Comparison of ENCODE assay signal across 10 mouse cellular contexts in the genomic region with DNA sequence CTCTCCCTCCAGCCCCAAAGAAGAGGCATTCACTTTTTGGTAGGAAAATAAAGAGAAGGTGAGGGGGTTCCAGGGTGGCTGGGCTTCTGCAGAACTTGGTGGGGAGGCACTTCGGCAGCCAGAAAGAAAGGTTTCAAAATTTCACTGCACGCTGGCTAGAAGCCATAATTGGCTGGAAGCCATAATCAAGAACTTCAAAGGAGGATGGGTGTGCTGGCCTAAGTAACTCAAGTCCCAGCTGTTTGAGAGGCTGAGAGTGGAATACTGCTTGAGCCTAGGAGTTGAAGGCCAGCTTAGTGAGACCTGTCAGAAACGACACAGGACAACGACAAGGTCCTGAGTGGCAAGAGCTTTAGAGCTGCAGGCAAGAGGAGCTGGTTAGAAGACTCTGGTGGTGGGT.
DNase-seq lines count a peak whose midpoint lies in the region; ATAC-seq and TF ChIP-seq lines count a peak whose summit lies in the region.
"Had no signal": no experiment of that assay in that cellular context is flagged by ENCODE, and none has a peak within 500 bp of the region (broad histone marks: within the 10 kb centered on the region; RNA-seq: fewer than 3 reads in every experiment).

No protein-coding gene starts in this region.

- no peak for TF ChIP-seq POLR2A in kidney, adult 2 months (IDR thresholded peaks at IDR 0.05; ENCODE audit: low read depth, low read length)

- no peaks in the 10 kb centered on the region for H3K9me3 ChIP-seq in lung, embryonic 16.5 days (ENCODE audit: control insufficient read depth, low read length)
- no peaks in the 10 kb centered on the region for H3K9me3 ChIP-seq in midbrain, postnatal 0 days (ENCODE audit: low read length)
- H3K9me3 ChIP-seq: midbrain, embryonic 13.5 days had no signal

- no peak for TF ChIP-seq CTCF in kidney, adult 2 months (conservative IDR thresholded peaks at IDR 0.05; ENCODE audit: insufficient read depth, insufficient read length, low read depth, low read length)
- TF ChIP-seq CTCF in midbrain, postnatal 0 days (IDR thresholded peaks at IDR 0.05), result no peak

- H3K4me3 ChIP-seq in kidney, adult 2 months (ENCODE audit: insufficient read depth, low read depth, low read length), result no peak overlapping the region
- H3K4me3 ChIP-seq in lung, embryonic 16.5 days (ENCODE audit: low read length), result no peak overlapping the region
- H3K4me3 ChIP-seq in midbrain, postnatal 0 days (ENCODE audit: low read depth, low read length), result no peak overlapping the region
- H3K4me3 ChIP-seq: midbrain, embryonic 13.5 days had no signal

- ATAC-seq in lung, embryonic 16.5 days (ENCODE audit: low read depth), result peak; percentile 73
- ATAC-seq in midbrain, postnatal 0 days (ENCODE audit: low FRiP score), result no peak
- no peak for ATAC-seq in cerebellum, adult (ENCODE audit: insufficient number of reproducible peaks, low FRiP score, low TSS enrichment)
- ATAC-seq: midbrain, embryonic 13.5 days had no signal

- 18% methylated on average over 4 of the region's 4 CpGs for WGBS in kidney, adult 2 months
- WGBS in lung, embryonic 16.5 days, result 10% methylated on average over 4 of the region's 4 CpGs
- 50% methylated on average over 4 of the region's 4 CpGs for WGBS in midbrain, postnatal 0 days

- peaks cover 3% of the 10 kb centered on the region; the same call in 1 of the 2 replicates for H3K4me1 ChIP-seq in kidney, adult 2 months (ENCODE audit: control insufficient read depth, insufficient read depth, low read length)
- H3K4me1 ChIP-seq in lung, embryonic 16.5 days (replicated peaks; ENCODE audit: control insufficient read depth, insufficient read depth, low read length), result peaks cover 29% of the 10 kb centered on the region
- no peaks in the 10 kb centered on the region for H3K4me1 ChIP-seq in midbrain, postnatal 0 days (ENCODE audit: insufficient read depth, low read length)

- H3K27me3 ChIP-seq in kidney, adult 2 months (replicated peaks; ENCODE audit: control insufficient read depth, insufficient read depth, low read length), result no peaks in the 10 kb centered on the region
- H3K27me3 ChIP-seq in lung, embryonic 16.5 days (ENCODE audit: control insufficient read depth, insufficient read depth, low read depth, low read length), result no peaks in the 10 kb centered on the region
- H3K27me3 ChIP-seq in midbrain, postnatal 0 days (ENCODE audit: insufficient read depth, low read length), result no peaks in the 10 kb centered on the region

- H3K9ac ChIP-seq in lung, embryonic 16.5 days (ENCODE audit: low read length), result no peak overlapping the region
- H3K9ac ChIP-seq in midbrain, postnatal 0 days (replicated peaks; ENCODE audit: low read length, poor library complexity, severe bottlenecking), result no peak overlapping the region
- H3K9ac ChIP-seq: midbrain, embryonic 13.5 days had no signal

- no peak overlapping the region for H3K27ac ChIP-seq in kidney, adult 2 months (ENCODE audit: insufficient read depth, low read depth, low read length)
- peak overlapping the region; percentile 64 for H3K27ac ChIP-seq in lung, embryonic 16.5 days (ENCODE audit: low read length)
- H3K27ac ChIP-seq in midbrain, postnatal 0 days (ENCODE audit: low read depth, low read length), result no peak overlapping the region
- H3K27ac ChIP-seq: midbrain, embryonic 13.5 days had no signal

- peak; percentile 22 for DNase-seq in kidney, adult 2 months
- DNase-seq in kidney, postnatal 25 days, result no peak
- DNase-seq in adrenal gland, postnatal 25 days, result peak; percentile 12
- DNase-seq in heart, postnatal 4 days, result peak; percentile 12
- DNase-seq in midbrain, postnatal 0 days (ENCODE audit: low spot score), result no peak
- DNase-seq in right cerebral cortex, postnatal 4 days, result no peak
- DNase-seq: right cerebral cortex, postnatal 14 days had no signal

- H3K36me3 ChIP-seq in kidney, adult 2 months (ENCODE audit: control insufficient read depth, insufficient read depth, low read length), result no peaks in the 10 kb centered on the region
- H3K36me3 ChIP-seq in lung, embryonic 16.5 days (ENCODE audit: control insufficient read depth, insufficient read depth, low read length), result no peaks in the 10 kb centered on the region
- H3K36me3 ChIP-seq in midbrain, postnatal 0 days (ENCODE audit: insufficient read depth, low read length), result no peaks in the 10 kb centered on the region
- H3K36me3 ChIP-seq: midbrain, embryonic 13.5 days had no signal

- H3K4me2 ChIP-seq in lung, embryonic 16.5 days (ENCODE audit: low read depth, low read length), result no peak overlapping the region
- no peak overlapping the region for H3K4me2 ChIP-seq in midbrain, postnatal 0 days (ENCODE audit: low read depth, low read length, poor library complexity, severe bottlenecking)
- H3K4me2 ChIP-seq: midbrain, embryonic 13.5 days had no signal

Comparison
In these comparisons a context has a peak if more than half of its experiments do, and no peak if none do; other contexts are left out.
1. DNase-seq: peak in kidney, adult 2 months (single experiment), adrenal gland, postnatal 25 days (single experiment) and heart, postnatal 4 days (single experiment); none in kidney, postnatal 25 days (0 of 2), midbrain, postnatal 0 days (single experiment) and right cerebral cortex, postnatal 4 days (single experiment).